Mouse (Mus musculus) layer of hippocampus, adult 9-10 months (tissue): Measurements from ENCODE around the gene Rbm38.

ENCODE experiments used
- DNase-seq: peaks from one replicate; pipeline ENCODE4 v3.0.0; 2022; ENCODE audit warnings: low spot score

Rbm38 gene

DNA sequence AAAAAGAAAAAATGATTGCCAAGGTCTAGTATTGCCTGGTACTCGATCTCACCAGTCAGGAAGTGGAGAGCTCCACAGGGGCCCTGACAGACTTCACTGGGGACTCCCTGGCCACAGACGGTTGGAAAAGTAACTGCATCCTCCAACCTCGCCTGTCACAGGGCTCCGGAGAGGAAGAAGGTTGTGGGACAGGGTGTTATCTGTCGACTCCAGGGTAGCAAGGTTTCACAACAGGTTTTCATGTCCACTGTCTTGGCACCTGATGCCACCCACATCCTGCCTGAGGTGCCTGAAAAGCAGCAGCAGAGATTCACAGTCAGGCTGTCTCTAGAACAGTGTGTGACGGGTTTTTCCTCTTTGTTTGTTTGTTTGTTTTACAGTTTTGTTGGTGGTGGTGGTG, 2.4 kb upstream of the Rbm38 start:
- DNase-seq = no peak

DNA sequence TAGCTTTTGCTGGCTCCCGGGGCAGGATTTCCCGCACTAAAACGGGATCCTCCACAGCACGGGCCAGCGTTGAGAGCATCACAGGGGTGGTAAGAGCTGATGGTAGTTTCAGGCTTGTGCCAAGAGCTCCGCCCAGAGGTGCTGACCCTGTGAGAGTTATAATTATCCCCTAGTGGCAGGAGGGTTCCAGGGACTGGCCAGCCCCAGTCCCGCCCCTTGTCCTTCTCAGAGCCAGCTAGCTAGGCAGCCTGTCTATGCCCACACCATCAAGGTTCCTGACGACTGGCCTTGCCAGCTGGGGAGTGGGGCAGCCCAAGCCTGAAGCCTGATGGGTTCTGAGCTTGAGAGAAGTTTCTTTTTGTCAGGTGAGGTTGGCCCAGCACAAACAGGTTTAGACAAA, 1.7 kb upstream of the Rbm38 start:
- DNase-seq = no peak

DNA sequence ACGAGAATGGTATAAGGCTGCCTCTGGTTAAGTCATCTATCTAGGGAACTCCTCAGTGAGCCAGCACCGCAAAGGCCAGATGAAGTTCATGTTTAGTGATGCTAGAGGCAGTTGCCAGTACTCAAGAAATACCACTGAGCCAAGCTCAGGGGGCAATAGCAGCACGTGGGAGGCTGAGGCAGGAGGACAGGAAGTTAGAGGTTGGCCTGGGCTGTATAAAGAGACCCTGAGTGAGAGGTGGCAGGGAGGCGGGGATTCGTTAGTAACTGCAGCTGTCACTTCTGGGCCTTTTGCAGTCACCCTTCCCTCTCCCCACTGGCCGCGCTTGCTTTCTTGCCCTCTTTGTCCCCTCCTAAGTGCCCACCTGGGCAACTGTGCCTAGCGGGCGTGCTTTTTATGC, 976 bp upstream of the Rbm38 start:
- DNase-seq = no peak

DNA sequence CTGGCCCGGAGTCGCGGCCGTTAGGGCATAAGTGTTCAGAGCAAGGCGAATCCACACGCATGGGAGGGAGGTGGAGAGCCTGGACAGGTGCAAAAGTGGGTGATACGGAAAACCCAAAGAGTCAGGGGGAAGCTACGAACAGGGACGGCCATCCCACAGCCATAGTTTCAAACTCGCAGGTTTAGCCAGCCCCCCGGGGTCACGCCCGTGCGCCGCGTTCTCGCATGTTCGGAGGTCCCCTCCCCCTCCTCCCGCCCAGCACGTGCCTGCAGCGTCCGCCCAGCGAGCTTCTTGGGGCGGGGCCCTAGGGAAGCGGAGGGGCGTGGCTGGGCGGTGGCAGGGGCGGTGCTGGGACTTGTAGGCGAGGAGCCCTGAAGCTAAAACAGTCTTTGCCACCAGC, 508 bp upstream of the Rbm38 start:
- DNase-seq = peak; percentile 44

DNA sequence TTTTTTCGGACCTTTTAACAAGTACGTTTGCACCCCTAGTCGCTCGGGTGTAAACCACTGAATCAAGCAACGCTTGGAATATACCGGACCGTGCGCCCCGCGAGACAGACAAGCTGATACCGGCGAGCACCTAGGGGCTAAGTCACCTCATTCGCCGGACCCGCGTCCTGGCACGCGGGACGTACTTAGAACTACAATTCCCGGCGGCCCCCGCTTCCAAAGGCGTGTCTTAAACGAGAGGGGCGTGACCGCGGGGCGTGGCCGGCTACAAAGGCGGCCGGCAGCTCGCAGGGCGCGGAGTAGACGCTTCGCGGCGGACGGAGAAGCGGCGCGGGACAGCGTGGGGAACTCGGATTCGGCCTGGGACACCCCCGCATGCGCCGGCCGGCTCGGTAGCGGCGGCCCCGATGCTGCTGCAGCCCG, 1.3 kb downstream of the Rbm38 start:
- DNase-seq = peak; percentile 71

GRCm38 (mm10) chr2:173022056-173022681, 1.9 kb downstream of the Rbm38 start:
- peak; percentile 24 for DNase-seq

- DNase-seq = no peak
These were observed 2.5 kb downstream of the Rbm38 start for GRCm38 (mm10) chr2:173022813-173023212.

DNA sequence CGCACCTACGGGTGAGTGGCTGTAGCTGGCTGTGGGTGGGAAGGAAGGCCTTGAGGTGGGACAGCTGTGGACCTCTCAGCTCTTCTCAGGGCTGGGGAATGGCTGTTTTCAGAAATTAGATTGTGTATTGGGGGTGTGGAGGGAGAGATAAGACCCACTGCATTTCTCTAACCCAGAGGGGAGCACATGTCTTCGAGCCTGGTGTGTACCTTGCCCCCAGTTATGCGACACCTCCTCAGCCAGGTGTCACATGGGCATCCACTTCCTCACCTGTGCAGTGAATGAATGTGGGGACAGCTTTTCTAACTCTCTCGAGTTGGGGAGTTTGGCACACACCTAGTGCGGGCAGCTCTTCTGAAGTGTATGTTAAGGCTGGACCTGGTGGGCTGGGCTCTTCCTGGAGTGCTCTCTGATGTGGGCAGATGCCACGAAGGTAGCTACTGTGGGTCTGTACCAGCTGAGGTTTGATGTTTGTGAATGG, 3.1 kb downstream of the Rbm38 start:
- no peak for DNase-seq

- DNase-seq = no peak
These were observed 3.7 kb downstream of the Rbm38 start for GRCm38 (mm10) chr2:173023966-173024365.

DNA sequence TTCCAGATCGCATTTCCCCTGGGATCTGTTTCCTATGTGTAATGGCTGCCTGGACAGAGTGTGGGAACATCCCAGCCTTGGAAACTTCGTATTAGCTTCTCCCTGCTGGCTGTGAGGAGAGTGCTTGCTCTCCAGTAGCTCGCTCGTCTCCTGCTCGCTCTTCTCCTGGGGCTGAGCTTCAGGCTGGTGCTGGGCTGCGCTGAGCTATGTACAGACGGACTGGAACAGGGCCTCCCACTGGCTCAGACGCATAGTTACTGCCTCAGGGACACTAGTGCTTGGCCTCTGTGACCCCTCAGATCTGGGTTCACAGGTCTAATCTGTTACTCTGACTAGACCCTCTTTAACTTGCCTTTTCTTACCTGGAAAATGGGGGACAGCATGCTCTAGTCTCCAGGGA, 4.1 kb downstream of the Rbm38 start:
- no peak for DNase-seq

GRCm38 (mm10) chr2:173024938-173025337, 4.6 kb downstream of the Rbm38 start:
- no peak for DNase-seq

- DNase-seq = no peak
These were observed 6.0 kb downstream of the Rbm38 start for GRCm38 (mm10) chr2:173026286-173026685.

- no peak for DNase-seq
These were observed 6.4 kb downstream of the Rbm38 start for GRCm38 (mm10) chr2:173026688-173027131.

DNA sequence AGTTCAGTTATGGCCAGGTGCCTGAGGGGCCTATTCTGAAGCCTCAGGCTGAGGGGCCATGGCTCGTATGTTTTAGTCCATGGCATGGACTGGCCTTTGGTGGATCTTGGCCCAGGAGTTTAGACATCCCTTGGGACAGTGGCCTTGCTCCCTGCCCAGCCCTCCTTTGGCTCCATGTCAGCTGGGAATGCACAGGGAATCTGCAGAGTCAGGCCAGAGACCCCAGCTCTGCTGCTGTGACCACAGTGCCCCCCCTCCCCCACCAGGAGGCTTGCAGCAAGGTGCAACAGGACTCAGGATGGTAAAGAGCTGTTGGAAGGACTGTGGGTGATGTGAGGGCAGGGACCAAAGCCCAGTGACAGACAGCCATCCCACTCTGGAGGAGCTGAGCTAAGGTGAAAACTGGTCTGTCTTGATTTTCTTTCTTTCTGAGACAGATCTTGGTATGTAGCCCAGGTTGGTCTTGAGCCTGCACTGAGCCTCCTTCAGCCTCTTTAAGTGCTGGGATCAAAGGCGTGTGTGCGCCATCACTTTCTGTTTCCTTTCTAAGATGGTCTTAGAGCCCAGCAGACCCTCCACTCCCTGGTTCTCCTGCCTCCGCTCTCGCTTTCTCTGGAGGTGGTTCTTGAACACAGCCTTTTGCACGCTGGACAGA, 7.0 kb downstream of the Rbm38 start:
- DNase-seq = no peak

DNA sequence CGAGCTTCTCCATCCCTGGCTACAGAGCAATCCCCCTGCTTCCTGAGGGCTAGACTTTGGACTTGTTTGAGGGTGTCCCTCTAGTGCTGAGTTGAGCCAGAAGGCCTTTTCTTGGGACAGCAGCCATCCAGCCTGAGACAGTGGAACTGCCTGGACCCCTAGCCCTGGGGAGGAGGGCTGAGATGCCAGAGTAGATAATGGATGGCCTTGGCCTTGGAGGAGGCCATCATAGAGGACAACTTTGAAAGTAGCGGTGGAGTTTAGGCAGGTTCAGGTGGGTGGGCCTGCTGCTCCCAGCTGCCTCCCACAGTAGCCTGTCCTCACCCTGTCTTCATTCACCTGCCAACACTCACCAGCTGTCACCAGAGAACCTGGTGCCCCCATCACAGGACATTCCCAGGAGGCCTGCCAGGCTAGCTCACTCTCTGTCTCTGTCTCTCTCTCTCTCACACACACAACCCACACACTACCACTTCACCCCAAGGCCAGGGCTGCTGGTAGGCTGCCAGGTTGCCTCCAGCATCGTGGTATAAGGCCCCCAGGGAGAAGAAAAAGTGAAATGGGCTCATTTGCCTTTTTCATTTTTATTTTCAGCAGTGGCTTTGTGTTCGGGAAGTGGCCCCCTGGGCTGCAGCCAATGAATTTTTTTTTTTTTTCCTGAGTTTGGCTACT, 7.7 kb downstream of the Rbm38 start:
- DNase-seq = no peak

GRCm38 (mm10) chr2:173028508-173029031, 8.3 kb downstream of the Rbm38 start:
- DNase-seq = no peak

GRCm38 (mm10) chr2:173030591-173031338, 10.5 kb downstream of the Rbm38 start:
- DNase-seq = no peak

DNA sequence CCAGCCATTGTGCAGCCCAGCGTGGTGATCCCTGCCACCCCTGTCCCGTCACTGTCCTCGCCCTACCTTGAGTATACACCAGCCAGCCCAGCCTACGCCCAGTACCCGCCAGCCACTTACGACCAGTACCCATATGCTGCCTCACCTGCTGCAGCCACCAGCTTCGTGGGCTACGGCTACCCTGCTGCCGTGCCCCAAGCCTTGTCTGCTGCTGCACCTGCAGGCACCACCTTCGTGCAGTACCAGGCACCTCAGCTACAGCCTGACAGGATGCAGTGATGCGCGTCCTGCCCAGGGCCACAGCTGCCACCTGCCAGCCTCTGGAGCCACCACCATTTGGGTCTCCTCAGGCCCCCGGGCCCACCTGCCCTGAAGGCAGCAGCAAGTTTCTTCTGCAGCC, 13.2 kb downstream of the Rbm38 start:
- DNase-seq = no peak

- no peak for DNase-seq
These were observed 14.7 kb downstream of the Rbm38 start for GRCm38 (mm10) chr2:173034998-173035397.

GRCm38 (mm10) chr2:173035653-173036052, 15.4 kb downstream of the Rbm38 start:
- no peak for DNase-seq

GRCm38 (mm10) chr2:173036055-173036454, 15.8 kb downstream of the Rbm38 start:
- DNase-seq = no peak

DNA sequence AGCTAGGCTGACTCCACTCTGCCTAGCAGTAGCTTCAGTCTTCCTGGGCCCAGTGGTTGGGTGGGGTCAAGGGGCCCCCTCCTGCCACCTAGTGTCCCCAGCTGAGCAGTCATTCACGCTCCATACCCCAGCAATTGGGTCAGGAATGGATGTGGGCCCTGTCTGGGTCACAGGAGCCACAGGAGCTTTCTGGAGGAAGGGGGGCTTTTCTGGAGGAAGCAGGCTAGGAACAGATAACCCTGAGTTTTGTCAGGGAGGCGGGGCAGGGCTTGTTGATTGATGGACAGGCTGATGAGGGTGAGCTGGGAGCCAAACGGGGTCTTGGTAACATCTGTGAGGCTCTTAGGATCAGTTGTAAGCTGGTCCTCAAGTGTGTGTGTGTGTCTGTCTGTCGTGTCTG, 16.3 kb downstream of the Rbm38 start:
- DNase-seq = no peak
